Mouse (Mus musculus): ENCODE measurements around the gene Rabgap1l. TPM values are rescaled to one million over a fixed set of nuclear protein-coding genes. Genes with fewer than 3 reads are reported as not detected.
A peak's percentile ranks its signal among the peaks of the same experiment; 100 is the strongest.

Gene Rabgap1l
- polyA plus RNA-seq, 1 experiment, result 85.7 TPM

DNA sequence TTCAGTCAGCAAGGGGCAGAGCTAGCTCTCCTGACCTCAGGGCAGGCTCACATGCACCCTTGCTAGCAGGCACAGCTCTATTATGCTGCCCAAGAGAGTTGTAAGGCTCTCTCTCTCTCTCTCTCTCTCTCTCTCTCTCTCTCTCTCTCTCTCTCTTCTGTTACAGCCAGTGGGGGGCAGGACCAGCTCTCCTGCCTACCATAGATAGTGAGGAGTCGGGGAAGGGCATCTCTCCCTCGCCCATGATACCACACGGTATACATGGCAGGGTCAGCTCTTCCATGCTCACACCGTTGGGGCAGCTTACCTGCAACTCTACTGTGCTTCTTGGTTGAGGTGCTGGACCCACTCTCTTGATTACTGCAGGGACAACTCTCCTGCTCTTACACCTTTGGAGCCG is 21.2 kb upstream of the Rabgap1l start:
- TF ChIP-seq FLI1 (IDR thresholded peaks at IDR 0.05; ENCODE audit: low read length) (no peak), GATA1 (IDR thresholded peaks at IDR 0.05; ENCODE audit: borderline replicate concordance, low read length) (no peak)
- Histone ChIP-seq H3K27me3 (replicated peaks) (no peaks in the 10 kb centered on the region), H3K4me3 (replicated peaks) (peak overlapping the region; percentile 39), H3K4me1 (peaks cover 18% of the 10 kb centered on the region), H3K9me3 (peaks cover 24% of the 10 kb centered on the region), H3K36me3 (replicated peaks; ENCODE audit: low read length) (peaks cover 12% of the 10 kb centered on the region)

DNA sequence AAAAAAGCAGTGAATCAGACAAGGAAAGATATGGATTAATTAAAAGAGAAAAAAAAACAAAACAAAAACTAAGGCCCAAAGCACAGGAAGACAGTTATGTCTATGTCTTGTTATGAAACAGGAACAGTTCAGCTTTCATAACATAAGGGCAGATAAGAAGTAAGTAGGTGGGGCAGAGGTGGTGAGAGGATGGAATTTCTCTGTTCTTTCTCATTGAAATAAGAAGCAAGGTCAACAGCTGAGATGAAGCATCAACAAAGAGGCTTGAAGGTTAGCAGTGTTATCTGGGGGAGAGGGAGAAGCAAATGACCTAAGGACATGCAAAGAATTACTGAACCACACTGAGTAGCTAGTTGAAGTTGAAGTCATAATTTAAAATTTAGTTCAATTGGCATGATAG is 19.4 kb upstream of the Rabgap1l start:
- Histone ChIP-seq H3K36me3 (replicated peaks; ENCODE audit: low read length) (peaks cover 12% of the 10 kb centered on the region), H3K4me1 (peaks cover 18% of the 10 kb centered on the region), H3K9me3 (peaks cover 24% of the 10 kb centered on the region), H3K27me3 (replicated peaks) (no peaks in the 10 kb centered on the region), H3K4me3 (replicated peaks) (no peak overlapping the region)
- TF ChIP-seq GATA1 (IDR thresholded peaks at IDR 0.05; ENCODE audit: borderline replicate concordance, low read length) (no peak), FLI1 (IDR thresholded peaks at IDR 0.05; ENCODE audit: low read length) (no peak)

DNA sequence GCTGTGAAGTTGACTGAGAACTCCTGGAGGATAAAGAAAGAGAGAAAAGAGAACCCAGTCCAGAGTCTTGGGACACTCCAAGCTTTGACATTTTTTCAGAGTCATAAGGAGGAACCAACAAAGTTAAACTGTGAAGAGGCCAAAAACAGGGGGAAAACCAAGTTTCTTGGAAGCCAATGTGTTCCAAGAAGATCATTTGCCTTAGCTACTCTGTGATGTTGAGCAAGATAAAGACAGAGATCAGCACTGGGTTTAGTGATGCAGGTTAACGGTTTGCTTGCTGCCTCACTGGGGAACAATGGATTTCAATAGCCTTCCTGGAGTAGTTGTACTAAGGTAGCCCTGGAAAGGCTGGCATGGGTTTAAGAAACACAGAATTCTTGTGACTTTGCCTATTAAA is 18.9 kb upstream of the Rabgap1l start:
- Histone ChIP-seq H3K4me3 (replicated peaks) (no peak overlapping the region), H3K27me3 (replicated peaks) (no peaks in the 10 kb centered on the region), H3K9me3 (peaks cover 24% of the 10 kb centered on the region), H3K36me3 (replicated peaks; ENCODE audit: low read length) (peaks cover 12% of the 10 kb centered on the region), H3K4me1 (peaks cover 18% of the 10 kb centered on the region)
- TF ChIP-seq FLI1 (IDR thresholded peaks at IDR 0.05; ENCODE audit: low read length), result no peak
- TF ChIP-seq GATA1 (IDR thresholded peaks at IDR 0.05; ENCODE audit: borderline replicate concordance, low read length), result no peak

DNA sequence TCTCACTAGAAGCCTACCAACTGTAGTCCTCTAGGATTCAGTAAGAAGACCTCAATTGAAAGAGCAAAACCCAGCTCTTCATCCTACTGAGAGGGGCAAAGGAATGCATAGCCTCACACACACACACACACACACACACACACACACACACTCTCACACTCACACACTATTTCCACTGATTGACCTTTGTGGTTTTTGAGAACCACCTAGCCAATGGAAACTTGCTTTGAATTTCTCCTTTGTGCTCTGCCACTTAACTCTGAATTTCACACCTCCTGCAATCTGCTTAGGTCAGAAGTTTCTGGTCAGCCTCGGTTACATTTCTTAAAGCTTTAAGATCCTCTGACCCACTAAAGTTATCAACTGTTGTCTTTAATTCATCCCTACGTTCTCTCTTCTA is 12.3 kb upstream of the Rabgap1l start:
- no peaks in the 10 kb centered on the region for H3K27me3 ChIP-seq (replicated peaks)
- H3K36me3 ChIP-seq (replicated peaks; ENCODE audit: low read length), result no peaks in the 10 kb centered on the region
- H3K9me3 ChIP-seq, result no peaks in the 10 kb centered on the region
- H3K4me3 ChIP-seq (replicated peaks), result no peak overlapping the region
- TF ChIP-seq GATA1 (IDR thresholded peaks at IDR 0.05; ENCODE audit: borderline replicate concordance, low read length) (no peak), FLI1 (IDR thresholded peaks at IDR 0.05; ENCODE audit: low read length) (no peak)
- peaks cover under 1% of the 10 kb centered on the region for H3K4me1 ChIP-seq

DNA sequence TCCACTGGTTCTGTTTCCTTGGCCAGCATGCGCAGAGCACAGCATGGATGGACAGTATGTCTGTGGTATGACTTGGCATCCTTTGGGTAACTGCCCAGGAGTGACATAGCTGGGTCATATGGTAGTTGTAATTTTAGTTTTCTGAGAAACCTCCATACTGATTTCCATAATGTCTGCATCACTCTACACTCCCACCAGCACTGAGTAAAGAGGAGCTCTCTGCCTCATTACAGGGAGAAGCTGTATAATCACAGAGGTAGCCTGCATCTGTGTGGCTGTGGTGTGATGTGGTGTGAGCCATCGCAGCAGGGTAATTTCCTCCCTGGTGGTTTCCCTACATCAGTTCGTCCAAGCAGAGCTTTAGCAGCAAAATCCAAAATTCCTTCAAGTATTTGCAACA is 7.0 kb upstream of the Rabgap1l start:
- no peaks in the 10 kb centered on the region for H3K36me3 ChIP-seq (replicated peaks; ENCODE audit: low read length)
- H3K4me3 ChIP-seq (replicated peaks), result peak overlapping the region; percentile 51
- peaks cover 2% of the 10 kb centered on the region; the same call in 1 of the 2 replicates for H3K9me3 ChIP-seq
- H3K4me1 ChIP-seq, result peaks cover 21% of the 10 kb centered on the region
- H3K27me3 ChIP-seq (replicated peaks), result no peaks in the 10 kb centered on the region
- no peak for TF ChIP-seq GATA1 (IDR thresholded peaks at IDR 0.05; ENCODE audit: borderline replicate concordance, low read length)
- TF ChIP-seq FLI1 (IDR thresholded peaks at IDR 0.05; ENCODE audit: low read length), result no peak

DNA sequence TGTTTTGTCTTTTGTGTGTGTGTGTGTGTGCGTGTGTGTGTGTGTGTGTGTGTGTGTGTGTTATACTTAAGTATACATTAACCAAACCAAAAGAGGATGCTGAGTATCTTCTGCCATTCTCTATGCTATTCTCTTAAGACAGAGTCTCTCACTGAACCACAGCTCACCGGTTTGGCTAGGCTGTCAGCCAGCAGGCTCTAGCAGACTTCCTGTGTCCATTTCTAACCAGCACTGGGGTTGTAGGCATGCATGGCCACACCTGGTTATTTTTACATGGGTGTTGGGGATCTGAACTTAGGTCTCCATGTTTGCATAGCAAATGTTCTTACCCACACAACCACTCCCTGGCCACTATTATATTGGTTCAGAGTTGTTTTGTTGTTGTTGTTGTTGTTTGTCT is 2.0 kb upstream of the Rabgap1l start:
- peaks cover 41% of the 10 kb centered on the region for H3K4me1 ChIP-seq
- TF ChIP-seq FLI1 (IDR thresholded peaks at IDR 0.05; ENCODE audit: low read length), result no peak
- TF ChIP-seq GATA1 (IDR thresholded peaks at IDR 0.05; ENCODE audit: borderline replicate concordance, low read length), result no peak
- no peak overlapping the region for H3K4me3 ChIP-seq (replicated peaks)
- no peaks in the 10 kb centered on the region for H3K27me3 ChIP-seq (replicated peaks)
- H3K36me3 ChIP-seq (replicated peaks; ENCODE audit: low read length), result no peaks in the 10 kb centered on the region
- H3K9me3 ChIP-seq, result peaks cover 2% of the 10 kb centered on the region; the same call in 1 of the 2 replicates

DNA sequence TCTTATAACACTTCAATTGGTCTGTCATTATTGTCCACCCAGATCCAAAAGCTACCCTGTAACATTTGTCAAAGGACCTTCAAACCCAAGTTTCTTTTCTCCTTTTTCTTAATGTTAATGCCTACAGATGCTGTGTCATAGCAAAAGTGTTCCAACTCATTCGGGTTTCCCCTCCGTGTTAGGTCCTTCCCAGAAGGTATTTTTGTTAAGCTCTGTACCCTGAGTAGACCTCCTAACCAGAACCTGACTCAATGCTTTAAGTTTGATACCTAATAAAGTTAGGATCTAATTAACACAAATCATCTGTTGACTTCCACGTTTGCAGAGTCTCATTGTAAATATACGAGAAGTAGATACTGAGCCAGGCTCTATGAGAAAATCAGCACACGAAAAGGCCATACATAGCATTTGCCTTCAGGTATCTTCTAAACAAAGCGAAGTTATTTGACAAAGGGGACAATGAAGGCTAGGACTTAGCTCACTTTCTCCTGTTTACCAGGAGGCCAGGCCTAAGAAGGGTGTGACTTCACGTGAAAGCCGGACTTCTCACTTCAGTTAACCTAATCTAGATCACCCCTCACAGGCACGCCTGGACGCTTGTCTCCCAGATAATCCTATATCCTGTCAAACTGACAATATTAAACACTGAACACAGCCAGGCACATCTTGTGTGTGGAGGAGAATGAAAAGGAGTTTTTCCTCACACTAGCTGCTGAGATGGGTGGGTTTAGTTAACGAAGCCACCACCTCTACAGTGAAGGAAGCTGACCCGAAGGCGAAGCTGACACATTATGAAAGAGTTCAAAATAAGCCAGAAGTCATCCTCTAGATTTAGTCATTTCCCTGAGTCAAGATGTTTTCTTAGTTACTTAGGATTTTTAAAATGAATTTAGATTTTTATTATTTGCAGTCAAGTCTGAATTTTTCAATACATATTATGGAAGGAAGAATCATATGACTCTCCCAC is 1.1 kb upstream of the Rabgap1l start:
- peaks cover 2% of the 10 kb centered on the region; the same call in 1 of the 2 replicates for H3K9me3 ChIP-seq
- no peak overlapping the region for H3K4me3 ChIP-seq (replicated peaks)
- no peaks in the 10 kb centered on the region for H3K36me3 ChIP-seq (replicated peaks; ENCODE audit: low read length)
- TF ChIP-seq GATA1 (IDR thresholded peaks at IDR 0.05; ENCODE audit: borderline replicate concordance, low read length), result no peak
- TF ChIP-seq FLI1 (IDR thresholded peaks at IDR 0.05; ENCODE audit: low read length), result no peak
- no peaks in the 10 kb centered on the region for H3K27me3 ChIP-seq (replicated peaks)
- peaks cover 37% of the 10 kb centered on the region for H3K4me1 ChIP-seq

DNA sequence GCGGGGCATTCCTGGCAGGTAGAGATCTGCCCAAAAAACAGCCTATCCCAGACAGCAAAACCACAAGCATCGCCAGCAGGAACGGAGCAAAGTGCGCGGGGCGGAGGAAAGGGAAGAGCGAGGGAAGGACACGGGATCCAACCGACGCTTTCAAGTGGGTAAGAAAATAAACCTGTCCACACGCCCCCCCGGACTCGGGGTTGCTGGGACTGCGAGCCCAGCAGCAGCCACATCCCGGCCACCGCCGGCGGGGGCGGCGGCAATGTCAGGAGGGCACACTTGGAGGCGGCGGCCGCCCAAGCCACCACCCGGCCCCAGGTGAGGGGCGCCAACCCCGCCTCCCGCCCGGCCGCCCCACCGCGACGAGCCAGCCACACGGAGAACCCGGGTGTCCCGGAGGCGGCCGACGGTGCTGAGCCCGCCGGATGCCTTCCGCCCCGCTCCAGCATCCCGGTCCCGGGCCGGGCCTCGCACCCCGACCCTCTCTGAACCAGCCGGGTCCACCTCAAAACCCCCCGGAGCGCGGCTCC is 790 bp downstream of the Rabgap1l start:
- no peak for TF ChIP-seq GATA1 (IDR thresholded peaks at IDR 0.05; ENCODE audit: borderline replicate concordance, low read length)
- TF ChIP-seq FLI1 (IDR thresholded peaks at IDR 0.05; ENCODE audit: low read length), result no peak
- H3K9me3 ChIP-seq, result no peaks in the 10 kb centered on the region
- H3K27me3 ChIP-seq (replicated peaks), result no peaks in the 10 kb centered on the region
- peak overlapping the region; percentile 91 for H3K4me3 ChIP-seq (replicated peaks)
- H3K36me3 ChIP-seq (replicated peaks; ENCODE audit: low read length), result no peaks in the 10 kb centered on the region
- peaks cover 48% of the 10 kb centered on the region for H3K4me1 ChIP-seq

DNA sequence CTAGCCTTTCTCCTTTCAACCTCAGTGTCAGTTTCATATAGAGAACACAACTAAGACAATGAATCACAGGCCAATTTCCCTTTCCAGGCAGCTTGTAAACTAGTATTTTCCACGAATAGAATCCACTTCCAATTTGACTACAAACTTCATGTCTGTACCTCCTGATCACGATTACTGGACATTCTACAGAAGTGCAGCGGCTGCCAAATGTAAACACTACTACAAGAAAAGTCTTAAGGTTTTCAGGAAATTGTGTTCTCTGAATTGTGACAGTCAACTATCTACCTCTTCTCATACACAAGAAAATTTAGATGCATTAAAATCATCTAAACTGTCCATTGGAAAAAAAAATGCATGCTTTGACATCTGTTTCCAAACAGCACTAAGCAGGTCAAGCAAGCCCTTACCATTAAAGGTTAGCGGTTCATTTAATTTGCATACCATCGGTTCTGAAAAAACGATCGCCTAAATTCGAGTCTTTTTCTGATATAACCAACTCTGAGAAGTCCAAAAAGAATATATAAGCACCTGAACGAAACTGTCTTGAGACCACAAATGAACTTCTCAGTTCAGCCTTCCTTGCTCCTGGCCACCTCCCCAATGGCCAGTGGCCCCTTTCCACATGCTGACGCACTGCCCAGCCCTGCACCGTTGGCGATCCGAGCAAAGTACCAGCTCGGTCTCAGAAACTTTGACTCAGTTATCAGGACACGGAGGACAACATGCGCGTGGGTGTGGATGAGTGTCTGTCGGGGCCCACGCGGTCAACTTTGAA is 1.4 kb downstream of the Rabgap1l start:
- TF ChIP-seq GATA1 (IDR thresholded peaks at IDR 0.05; ENCODE audit: borderline replicate concordance, low read length) (no peak), FLI1 (IDR thresholded peaks at IDR 0.05; ENCODE audit: low read length) (no peak)
- Histone ChIP-seq H3K36me3 (replicated peaks; ENCODE audit: low read length) (no peaks in the 10 kb centered on the region), H3K4me1 (peaks cover 48% of the 10 kb centered on the region), H3K27me3 (replicated peaks) (no peaks in the 10 kb centered on the region), H3K9me3 (no peaks in the 10 kb centered on the region), H3K4me3 (replicated peaks) (peak overlapping the region; percentile 91)
